Mouse (Mus musculus) MEL (cell line): Measurements from ENCODE around the gene Ereg. TPM values are rescaled to one million over a fixed set of nuclear protein-coding genes. Genes with fewer than 3 reads are reported as not detected.

Experiments used
- DNase-seq: peaks from one replicate; pipeline ENCODE4 v3.0.0; 2011; ENCODE audit warnings: low read depth, low spot score
- H3K27ac ChIP-seq: 2 replicates; pipeline ENCODE4 v1.5.1; 2012; ENCODE audit warnings: low read depth, mild to moderate bottlenecking, control low read depth, low read length, moderate library complexity; ENCODE audit not compliant: control insufficient read depth
- H3K27me3 ChIP-seq, 2 experiments: fragments of 150-350 bp in 1 of 2; sonication (generic) in 1 of 2; 2 replicates each; pipeline ENCODE4 v1.6.1; 2012; ENCODE audit warnings: low read length in 2 of 2, mild to moderate bottlenecking in 2 of 2, improper control_type of control experiment in 1 of 2, moderate library complexity in 1 of 2; ENCODE audit not compliant: insufficient read depth in 2 of 2, control insufficient read depth in 1 of 2
- H3K36me3 ChIP-seq, 2 experiments: 2 replicates each; pipeline ENCODE4 v1.6.1; 2012 to 2014; ENCODE audit warnings: low read length in 2 of 2, improper control_type of control experiment in 1 of 2, inconsistent platforms in 1 of 2, mild to moderate bottlenecking in 1 of 2; ENCODE audit not compliant: insufficient read depth in 2 of 2, control insufficient read depth in 1 of 2
- H3K4me1 ChIP-seq, 2 experiments: fragments of 150-350 bp in 1 of 2; sonication (generic) in 1 of 2; 2 replicates each; pipeline ENCODE4 v1.6.1; 2012; ENCODE audit warnings: low read length in 2 of 2, improper control_type of control experiment in 1 of 2, mild to moderate bottlenecking in 1 of 2; ENCODE audit not compliant: insufficient read depth in 2 of 2, control insufficient read depth in 1 of 2
- H3K4me3 ChIP-seq, 2 experiments: fragments of 150-350 bp in 1 of 2; sonication (generic) in 1 of 2; 2 replicates each; pipeline ENCODE4 v1.5.1; 2012; ENCODE audit warnings: low read depth in 2 of 2, low read length in 2 of 2, mild to moderate bottlenecking in 2 of 2, moderate library complexity in 2 of 2, control low read depth in 1 of 2, improper control_type of control experiment in 1 of 2; ENCODE audit not compliant: control insufficient read depth in 1 of 2, insufficient read depth in 1 of 2
- H3K79me2 ChIP-seq: 2 replicates; pipeline ENCODE4 v1.6.1; 2012; ENCODE audit warnings: mild to moderate bottlenecking, low read length, moderate library complexity; ENCODE audit not compliant: control insufficient read depth, poor library complexity, insufficient read depth
- H3K9ac ChIP-seq: 2 replicates; pipeline ENCODE4 v1.6.1; 2012; ENCODE audit warnings: low read depth, mild to moderate bottlenecking, control low read depth, low read length, moderate library complexity; ENCODE audit not compliant: control insufficient read depth, poor library complexity, severe bottlenecking
- H3K9me3 ChIP-seq: fragments of 150-350 bp; sonication (generic); replicated peaks from 2 replicates; pipeline ENCODE4 v1.6.1; 2012; ENCODE audit warnings: mild to moderate bottlenecking, low read length, improper control_type of control experiment, moderate library complexity; ENCODE audit not compliant: insufficient read depth
- BHLHE40 ChIP-seq: IDR thresholded peaks from 2 replicates; pipeline ENCODE4 v1.6.1; 2012; ENCODE audit warnings: low read depth, mild to moderate bottlenecking, inconsistent platforms, low read length, improper control_type of control experiment, borderline replicate concordance
- GABPA ChIP-seq: IDR thresholded peaks from 2 replicates; pipeline ENCODE4 v1.6.1; 2012; ENCODE audit warnings: low read depth, mild to moderate bottlenecking, inconsistent platforms, low read length, improper control_type of control experiment, moderate library complexity
- MEF2A ChIP-seq: IDR thresholded peaks from 2 replicates; pipeline ENCODE4 v1.6.1; 2014; ENCODE audit warnings: low read depth, mild to moderate bottlenecking, inconsistent platforms, low read length, improper control_type of control experiment; ENCODE audit not compliant: poor library complexity, insufficient replicate concordance, severe bottlenecking; ENCODE audit errors: extremely low read depth
- MXI1 ChIP-seq: IDR thresholded peaks from 2 replicates; pipeline ENCODE4 v1.6.1; 2011; ENCODE audit warnings: mild to moderate bottlenecking, low read depth, low read length, improper control_type of control experiment
- POLR2A ChIP-seq, 2 experiments: IDR thresholded peaks; 2 replicates each; pipeline ENCODE4 v1.6.1; 2011 to 2012; ENCODE audit warnings: low read length in 2 of 2, mild to moderate bottlenecking in 2 of 2, control low read depth in 1 of 2, improper control_type of control experiment in 1 of 2, low read depth in 1 of 2, moderate library complexity in 1 of 2; ENCODE audit not compliant: control insufficient read depth in 1 of 2, insufficient read depth in 1 of 2, poor library complexity in 1 of 2
- POLR2AphosphoS5 ChIP-seq: IDR thresholded peaks from 2 replicates; pipeline ENCODE4 v1.6.1; 2012; ENCODE audit warnings: low read depth, borderline replicate concordance, mild to moderate bottlenecking, inconsistent platforms, low read length, moderate library complexity, mixed read lengths
- SIN3A ChIP-seq: IDR thresholded peaks from 2 replicates; pipeline ENCODE4 v1.6.1; 2012; ENCODE audit warnings: low read length, improper control_type of control experiment, inconsistent platforms
- ZNF384 ChIP-seq: IDR thresholded peaks from 2 replicates; pipeline ENCODE4 v1.6.1; 2012; ENCODE audit warnings: low read depth, mild to moderate bottlenecking, inconsistent platforms, low read length, improper control_type of control experiment
- polyA plus RNA-seq, 2 experiments: library from polyadenylated mRNA; stranded (reverse) in 1 of 2; unstranded in 1 of 2; fragments of >175 nt in 1 of 2; fragments of >200 nt in 1 of 2; gene quantifications; 2 replicates each; pipeline versions ENCODE4 v1.2.1 to v1.2.4; 2012; ENCODE audit warnings: low replicate concordance in 2 of 2, low read depth in 1 of 2; ENCODE audit not compliant: insufficient read length in 2 of 2, insufficient read depth in 1 of 2, missing spikeins in 1 of 2
- total RNA-seq: library from RNA; depleted of rRNA; stranded (reverse); fragments of 300-350 nt; gene quantifications from 2 replicates; pipeline ENCODE4 v1.2.3, GENCODE M21; 2012

Gene Ereg
- total and polyA plus RNA-seq, 3 experiments = not detected

DNA sequence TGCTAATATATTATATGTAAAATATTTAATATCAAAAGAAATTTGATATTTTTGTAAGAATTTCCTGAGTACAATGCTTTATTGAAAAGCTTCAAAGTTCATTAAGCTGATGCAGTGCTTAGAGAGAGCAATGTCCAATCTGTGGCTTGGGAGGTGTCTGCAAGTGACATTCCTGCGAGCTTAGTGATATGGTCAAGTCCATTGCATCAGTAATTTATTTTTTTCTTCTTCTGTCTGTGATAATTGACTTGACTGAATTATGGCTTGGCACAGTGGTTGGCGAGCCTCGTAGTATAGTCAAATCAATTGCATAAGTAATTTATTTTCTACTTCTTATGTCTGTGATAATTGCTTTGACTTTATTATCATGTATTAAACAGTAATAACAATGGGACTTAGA is 15.9 kb downstream of the Ereg start:
- Histone ChIP-seq H3K27me3 (peaks cover 0 to 2% of the 10 kb centered on the region in 2 experiments; a peak in 3 of 4 replicates), H3K27ac (no peak overlapping the region), H3K36me3 (no peaks in the 10 kb centered on the region), H3K79me2 (no peaks in the 10 kb centered on the region), H3K4me1 (no peaks in the 10 kb centered on the region), H3K9ac (no peak overlapping the region), H3K9me3 (no peaks in the 10 kb centered on the region), H3K4me3 (no peak overlapping the region)
- no peak for TF ChIP-seq POLR2A (IDR thresholded peaks at IDR 0.05; ENCODE audit: control insufficient read depth in 1 of 2, insufficient read depth in 1 of 2, low read depth in 1 of 2, low read length in 2 of 2, poor library complexity in 1 of 2)
- no peak for DNase-seq

DNA sequence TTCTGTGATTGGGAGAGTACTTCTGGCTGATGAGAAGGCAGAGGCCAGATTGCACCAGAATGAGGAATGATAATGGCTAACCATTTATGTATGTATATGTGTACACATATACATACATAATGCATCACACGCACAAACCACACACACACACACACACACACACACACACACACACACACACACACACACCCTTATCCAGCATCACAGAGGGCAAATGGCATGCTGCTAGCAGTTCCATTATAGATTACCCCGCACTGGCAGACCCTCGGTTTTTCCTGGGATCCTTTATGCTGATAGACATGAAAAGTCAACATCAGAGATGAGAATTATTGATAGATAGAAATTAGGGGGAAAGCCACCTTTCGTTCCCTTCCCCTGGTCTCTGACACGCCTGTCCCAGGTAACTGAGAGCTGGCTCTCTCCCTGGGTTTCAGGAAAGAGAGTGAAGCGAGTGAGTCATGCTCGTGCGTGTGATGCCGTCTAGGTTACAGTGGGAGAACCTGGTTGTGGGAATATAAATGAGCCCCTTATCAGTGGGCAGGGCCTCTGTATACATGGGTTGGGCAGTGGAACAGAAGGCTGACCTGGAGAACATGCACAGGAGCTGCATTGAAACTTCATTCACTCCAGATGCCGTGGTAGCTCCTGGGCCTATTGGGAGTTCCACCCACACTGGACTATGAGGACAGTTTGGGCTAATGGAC is 23.6 kb downstream of the Ereg start:
- no peak for DNase-seq
- no peak for TF ChIP-seq MXI1
- no peak for TF ChIP-seq POLR2AphosphoS5
- TF ChIP-seq SIN3A = no peak
- H3K36me3 ChIP-seq = no peaks in the 10 kb centered on the region

DNA sequence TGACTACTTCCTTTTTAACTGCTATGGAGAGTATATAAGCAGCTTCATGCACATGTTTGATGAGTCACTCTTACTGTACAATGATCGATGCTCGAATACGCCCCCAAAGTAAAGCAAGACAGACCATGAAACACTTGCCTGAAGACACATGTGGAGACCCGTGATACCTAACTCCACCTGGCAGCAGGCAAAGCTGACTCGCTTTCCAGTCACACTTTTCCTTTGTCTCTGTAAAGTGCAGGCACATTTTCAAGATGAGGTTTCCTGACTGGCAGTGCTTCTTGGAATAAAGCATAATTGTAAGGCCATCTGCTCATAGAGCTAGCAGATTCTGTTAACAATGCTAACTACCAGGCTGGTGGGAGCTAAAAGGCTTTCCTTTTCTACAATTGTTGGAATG is 27.3 kb downstream of the Ereg start:
- no peak for DNase-seq
- H3K4me3 ChIP-seq = no peak overlapping the region
- TF ChIP-seq GABPA (no peak), BHLHE40 (no peak), MEF2A (no peak), ZNF384 (no peak)
- H3K79me2 ChIP-seq = no peaks in the 10 kb centered on the region
- H3K4me1 ChIP-seq = no peaks in the 10 kb centered on the region
- H3K9ac ChIP-seq = no peak overlapping the region
- no peak overlapping the region for H3K27ac ChIP-seq
- no peaks in the 10 kb centered on the region for H3K9me3 ChIP-seq
- no peaks in the 10 kb centered on the region for H3K27me3 ChIP-seq
- no peaks in the 10 kb centered on the region for H3K36me3 ChIP-seq

More for the DNA sequence above, 23.6 kb downstream of the Ereg start:
- Histone ChIP-seq H3K4me1 (no peaks in the 10 kb centered on the region), H3K4me3 (no peak overlapping the region), H3K27me3 (no peaks in the 10 kb centered on the region; a peak in 1 of 4 replicates), H3K9ac (no peak overlapping the region), H3K9me3 (no peaks in the 10 kb centered on the region), H3K79me2 (no peaks in the 10 kb centered on the region), H3K27ac (no peak overlapping the region)
